Mouse (Mus musculus) liver, adult (tissue): Measurements from ENCODE around the gene Acap2.

ENCODE experiments used
- GATA4 ChIP-seq: IDR thresholded peaks from 2 replicates; pipeline ENCODE4 v1.6.1; 2014; ENCODE audit warnings: mild to moderate bottlenecking, low read length; ENCODE audit not compliant: insufficient replicate concordance

Gene Acap2

GRCm38 (mm10) chr16:31165907-31166306 is 35.1 kb downstream of the Acap2 start:
- no peak for TF ChIP-seq GATA4

- no peak for TF ChIP-seq GATA4
Measured at GRCm38 (mm10) chr16:31165467-31165866, 35.6 kb downstream of the Acap2 start.

GRCm38 (mm10) chr16:31164125-31164524 is 36.9 kb downstream of the Acap2 start:
- no peak for TF ChIP-seq GATA4

GRCm38 (mm10) chr16:31160486-31160885 is 40.6 kb downstream of the Acap2 start:
- TF ChIP-seq GATA4, result no peak

GRCm38 (mm10) chr16:31159491-31159890 is 41.6 kb downstream of the Acap2 start:
- TF ChIP-seq GATA4, result no peak

- no peak for TF ChIP-seq GATA4
Measured at GRCm38 (mm10) chr16:31149841-31150240, 51.2 kb downstream of the Acap2 start.

GRCm38 (mm10) chr16:31148891-31149290 is 52.2 kb downstream of the Acap2 start:
- TF ChIP-seq GATA4, result no peak

- no peak for TF ChIP-seq GATA4
Measured at GRCm38 (mm10) chr16:31147766-31148165, 53.3 kb downstream of the Acap2 start.

GRCm38 (mm10) chr16:31141916-31142315 is 59.1 kb downstream of the Acap2 start:
- no peak for TF ChIP-seq GATA4

GRCm38 (mm10) chr16:31136616-31137253 is 64.3 kb downstream of the Acap2 start:
- TF ChIP-seq GATA4, result no peak

GRCm38 (mm10) chr16:31135519-31135918 is 65.5 kb downstream of the Acap2 start:
- TF ChIP-seq GATA4, result no peak

- TF ChIP-seq GATA4, result no peak
Measured at GRCm38 (mm10) chr16:31131531-31131930, 69.5 kb downstream of the Acap2 start.

- TF ChIP-seq GATA4, result no peak
Measured at GRCm38 (mm10) chr16:31128116-31128515, 72.9 kb downstream of the Acap2 start.

- no peak for TF ChIP-seq GATA4
Measured at GRCm38 (mm10) chr16:31124991-31125390, 76.1 kb downstream of the Acap2 start.

GRCm38 (mm10) chr16:31121612-31122011 is 79.4 kb downstream of the Acap2 start:
- no peak for TF ChIP-seq GATA4

GRCm38 (mm10) chr16:31113596-31113995 is 87.4 kb downstream of the Acap2 start:
- no peak for TF ChIP-seq GATA4

- TF ChIP-seq GATA4, result no peak
Measured at GRCm38 (mm10) chr16:31101352-31101751, 99.7 kb downstream of the Acap2 start.
